Comparison of ENCODE assay signal across 8 mouse cellular contexts in the genomic region with DNA sequence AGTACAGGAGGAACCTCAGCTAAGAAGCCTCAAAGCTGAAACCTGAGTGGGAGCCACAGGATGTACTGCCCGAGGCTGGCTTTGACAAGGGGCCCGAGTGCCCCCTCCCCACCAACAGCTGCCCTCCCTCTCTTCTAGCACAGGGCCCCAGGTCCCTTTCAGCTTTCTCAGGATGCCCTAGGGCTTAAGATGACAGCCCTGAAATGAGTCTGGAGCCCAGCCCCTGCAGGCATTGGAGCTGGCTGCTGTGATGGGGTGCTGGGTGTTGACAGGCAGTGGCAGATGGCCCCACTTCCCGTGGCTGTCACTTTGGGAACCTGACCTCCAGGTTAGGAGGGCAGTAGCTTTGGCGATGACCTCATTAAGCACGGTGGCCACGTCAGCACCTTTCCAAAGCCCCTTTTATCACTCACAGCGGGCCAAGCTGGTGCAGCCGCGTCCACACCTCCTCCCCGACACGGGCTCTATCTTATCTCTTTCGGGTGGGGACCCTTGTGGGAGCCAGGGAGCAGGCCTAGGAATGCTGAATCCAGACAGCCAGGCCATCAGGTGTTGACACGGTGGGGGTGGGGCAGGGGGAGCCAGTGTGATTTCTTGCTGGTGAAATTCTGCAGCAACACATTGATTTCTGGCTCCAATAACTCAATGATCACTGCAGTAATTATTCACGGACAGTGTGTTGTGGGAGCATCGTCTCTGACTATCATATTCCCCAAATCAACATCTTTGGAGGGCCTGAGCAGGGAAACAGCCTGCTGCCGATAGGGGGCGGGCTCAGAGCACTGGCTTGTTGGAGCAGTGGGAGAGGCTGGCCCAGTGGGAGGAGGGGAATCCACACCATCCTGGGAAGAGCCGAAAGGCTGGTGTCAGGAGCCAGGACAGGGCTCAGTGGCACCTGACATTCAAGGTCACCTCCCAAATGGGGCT. TPM values are rescaled to one million over a fixed set of nuclear protein-coding genes. Genes with fewer than 3 reads are reported as not detected.
DNase-seq lines count a peak whose midpoint lies in the region; ATAC-seq and TF ChIP-seq lines count a peak whose summit lies in the region.

No protein-coding gene starts in this region.

- no peak for TF ChIP-seq POLR2A in cortical plate, adult 2 months (IDR thresholded peaks at IDR 0.05; ENCODE audit: extremely low read depth, insufficient read depth, low read length)

- H3K36me3 ChIP-seq in heart, embryonic 13.5 days = no peaks in the 10 kb centered on the region
- H3K36me3 ChIP-seq in midbrain, embryonic 11.5 days (ENCODE audit: control insufficient read depth, insufficient read depth, low read length) = no peaks in the 10 kb centered on the region

- peak; percentile 22 for DNase-seq in left cerebral cortex, adult 11 months (ENCODE audit: low spot score)
- no peak for DNase-seq in left cerebral cortex, postnatal 36 days (ENCODE audit: low spot score in 2 of 2)
- DNase-seq in left cerebral cortex, postnatal 14 days (ENCODE audit: low spot score in 2 of 2) = peak; percentile 56 to 67
- peak; percentile 91 for DNase-seq in midbrain, embryonic 11.5 days (ENCODE audit: low spot score, missing footprints)
- no peak for DNase-seq in thymus, postnatal 10 days (ENCODE audit: low spot score in 2 of 2)
- no peak for DNase-seq in MN1 (ENCODE audit: low spot score)

- no peaks in the 10 kb centered on the region for H3K9me3 ChIP-seq in heart, embryonic 13.5 days
- no peaks in the 10 kb centered on the region for H3K9me3 ChIP-seq in midbrain, embryonic 11.5 days (ENCODE audit: control insufficient read depth, low read length)

- no peak overlapping the region for H3K4me3 ChIP-seq in cortical plate, adult 2 months (ENCODE audit: insufficient read depth, low read length)
- no peak overlapping the region for H3K4me3 ChIP-seq in heart, embryonic 13.5 days
- no peak overlapping the region for H3K4me3 ChIP-seq in midbrain, embryonic 11.5 days (ENCODE audit: low read depth, low read length)

- WGBS in heart, embryonic 13.5 days = 3% methylated on average over 18 of the region's 18 CpGs
- WGBS in midbrain, embryonic 11.5 days = 40% methylated on average over 18 of the region's 18 CpGs

- intact Hi-C loops in left cerebral cortex, postnatal 36 days (cut with DNase I) = loop anchor here (5.0 kb wide), 1 partner anchor 66 kb away; no protein-coding TSS in a partner anchor
- intact Hi-C loops in left cerebral cortex, postnatal 14 days (cut with DNase I) = no loop called here

- peak; percentile 52 for TF ChIP-seq CTCF in cortical plate, adult 2 months (IDR thresholded peaks at IDR 0.05; ENCODE audit: extremely low read depth, insufficient read depth, low read length)

- H3K9ac ChIP-seq in heart, embryonic 13.5 days = peak overlapping the region; percentile 40
- H3K9ac ChIP-seq in midbrain, embryonic 11.5 days (ENCODE audit: low read length) = no peak overlapping the region

- no peaks in the 10 kb centered on the region for H3K4me1 ChIP-seq in cortical plate, adult 2 months (ENCODE audit: control insufficient read depth, insufficient read depth, low read length)
- peaks cover 57% of the 10 kb centered on the region for H3K4me1 ChIP-seq in heart, embryonic 13.5 days
- peaks cover 24% of the 10 kb centered on the region for H3K4me1 ChIP-seq in midbrain, embryonic 11.5 days (ENCODE audit: control insufficient read depth, insufficient read depth, low read length)

- H3K27me3 ChIP-seq in heart, embryonic 13.5 days (replicated peaks) = peaks cover 77% of the 10 kb centered on the region
- H3K27me3 ChIP-seq in midbrain, embryonic 11.5 days (ENCODE audit: control insufficient read depth, insufficient read depth, low read length) = no peaks in the 10 kb centered on the region

- ATAC-seq in heart, embryonic 13.5 days (ENCODE audit: extremely low read depth, insufficient number of reproducible peaks, low FRiP score, low TSS enrichment) = peak; percentile 68
- peak; percentile 52 for ATAC-seq in midbrain, embryonic 11.5 days (ENCODE audit: low FRiP score)

- peak overlapping the region; percentile 51 for H3K27ac ChIP-seq in cortical plate, adult 2 months (ENCODE audit: insufficient read depth, low read length)
- H3K27ac ChIP-seq in heart, embryonic 13.5 days (replicated peaks) = peak overlapping the region; percentile 94
- H3K27ac ChIP-seq in midbrain, embryonic 11.5 days (ENCODE audit: low read depth, low read length) = no peak overlapping the region

- H3K4me2 ChIP-seq in heart, embryonic 13.5 days = peak overlapping the region; percentile 34
- H3K4me2 ChIP-seq in midbrain, embryonic 11.5 days = no peak overlapping the region

RNA-seq across cellular contexts. Expression of a gene that starts 57.5 kb away (rescaled TPM):
- total RNA-seq in left cerebral cortex, postnatal 36 days (2021) = not detected
- polyA plus RNA-seq in cortical plate, adult 2 months (2012; rRNA removed) = 0.32 and 0.38 TPM in 2 replicates
- polyA plus RNA-seq in heart, embryonic 13.5 days (2015; fragmentation: Nextera tagmentation; extraction: Ambion mirVana) = not detected in 2 replicates
- not detected for total RNA-seq in left cerebral cortex, postnatal 14 days (2021)
- polyA plus RNA-seq in midbrain, embryonic 11.5 days (2014; fragmentation: Nextera tagmentation; extraction: Ambion mirVana) = not detected in 2 replicates

Comparison
In these comparisons a context has a peak if more than half of its experiments do, and no peak if none do; other contexts are left out.
1. DNase-seq: peak in left cerebral cortex, adult 11 months (single experiment), left cerebral cortex, postnatal 14 days (2 of 2) and midbrain, embryonic 11.5 days (single experiment); none in left cerebral cortex, postnatal 36 days (0 of 2), thymus, postnatal 10 days (0 of 2) and MN1 (single experiment).